Mouse (Mus musculus) heart, postnatal 36 days (tissue): ENCODE measurements around the gene Col8a1. TPM values are rescaled to one million over a fixed set of nuclear protein-coding genes. Genes with fewer than 3 reads are reported as not detected.

Experiments used
- DNase-seq, 2 experiments: peaks; one replicate each; pipeline ENCODE4 v3.0.0; 2021 to 2022
- intact Hi-C: fragments of 180-260 bp; cut with DNase I; formaldehyde crosslinking; loops from one replicate; pipeline ENCODE4 v1.15.1; 2025
- total RNA-seq, 2 experiments: library from RNA; stranded (reverse); gene quantifications; 2 replicates each; pipeline ENCODE4 v1.2.3; 2021

Gene Col8a1
- total RNA-seq, 2 experiments from 2014 or later = 8.6 to 9.9 TPM

DNA sequence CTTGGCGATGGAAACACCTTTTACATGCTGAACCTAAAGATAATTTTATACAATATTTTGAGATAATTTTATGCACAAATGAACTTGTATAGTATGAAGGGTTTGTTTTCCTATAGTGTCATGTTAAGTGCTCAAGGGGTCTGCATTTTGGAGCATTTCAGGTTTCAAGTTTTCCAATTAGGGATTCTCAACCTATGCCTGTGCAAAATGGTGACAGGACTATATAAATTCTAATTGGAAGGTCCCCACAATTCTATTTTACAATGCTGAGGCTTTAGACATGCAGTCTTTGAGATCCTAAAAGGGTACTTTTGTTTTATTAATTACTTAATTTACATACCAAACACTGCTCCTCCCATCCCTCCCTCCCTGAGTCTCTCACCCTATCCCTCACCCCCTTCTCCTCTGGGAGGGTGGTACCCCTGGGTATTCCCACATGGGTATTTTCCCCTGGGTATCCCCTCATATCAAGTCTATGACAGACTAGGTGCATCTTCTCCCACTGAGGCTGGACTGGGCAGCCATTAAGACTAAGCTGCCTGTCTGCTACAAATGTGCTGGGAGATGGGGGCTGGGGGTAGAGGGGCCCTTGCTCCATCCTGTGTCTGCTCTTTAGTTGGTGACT, 178.7 kb downstream of the Col8a1 start:
- no peak for DNase-seq
- intact Hi-C loops = loop anchor here (2.0 to 5.0 kb wide), 3 partner anchors 44 to 177 kb away; no protein-coding TSS in a partner anchor

Other genes starting within 250 kb of the Col8a1 start
- 10 to 100 TPM; 66.4 to 77.2 TPM for gene Cmss1, start 147.9 kb downstream of the Col8a1 start, total RNA-seq